Mouse (Mus musculus) MEL (cell line): Measurements from ENCODE around the gene D430041D05Rik. TPM values are rescaled to one million over a fixed set of nuclear protein-coding genes. Genes with fewer than 3 reads are reported as not detected.

Experiments
- DNase-seq: peaks from one replicate; pipeline ENCODE4 v3.0.0; 2011; ENCODE audit warnings: low read depth, low spot score
- H3K27ac ChIP-seq: 2 replicates; pipeline ENCODE4 v1.5.1; 2012; ENCODE audit warnings: low read depth, mild to moderate bottlenecking, control low read depth, low read length, moderate library complexity; ENCODE audit not compliant: control insufficient read depth
- H3K27me3 ChIP-seq, 2 experiments: fragments of 150-350 bp in 1 of 2; sonication (generic) in 1 of 2; 2 replicates each; pipeline ENCODE4 v1.6.1; 2012; ENCODE audit warnings: low read length in 2 of 2, mild to moderate bottlenecking in 2 of 2, improper control_type of control experiment in 1 of 2, moderate library complexity in 1 of 2; ENCODE audit not compliant: insufficient read depth in 2 of 2, control insufficient read depth in 1 of 2
- H3K36me3 ChIP-seq, 2 experiments: 2 replicates each; pipeline ENCODE4 v1.6.1; 2012 to 2014; ENCODE audit warnings: low read length in 2 of 2, improper control_type of control experiment in 1 of 2, inconsistent platforms in 1 of 2, mild to moderate bottlenecking in 1 of 2; ENCODE audit not compliant: insufficient read depth in 2 of 2, control insufficient read depth in 1 of 2
- H3K4me1 ChIP-seq, 2 experiments: fragments of 150-350 bp in 1 of 2; sonication (generic) in 1 of 2; 2 replicates each; pipeline ENCODE4 v1.6.1; 2012; ENCODE audit warnings: low read length in 2 of 2, improper control_type of control experiment in 1 of 2, mild to moderate bottlenecking in 1 of 2; ENCODE audit not compliant: insufficient read depth in 2 of 2, control insufficient read depth in 1 of 2
- H3K4me3 ChIP-seq, 2 experiments: fragments of 150-350 bp in 1 of 2; sonication (generic) in 1 of 2; 2 replicates each; pipeline ENCODE4 v1.5.1; 2012; ENCODE audit warnings: low read depth in 2 of 2, low read length in 2 of 2, mild to moderate bottlenecking in 2 of 2, moderate library complexity in 2 of 2, control low read depth in 1 of 2, improper control_type of control experiment in 1 of 2; ENCODE audit not compliant: control insufficient read depth in 1 of 2, insufficient read depth in 1 of 2
- H3K79me2 ChIP-seq: 2 replicates; pipeline ENCODE4 v1.6.1; 2012; ENCODE audit warnings: mild to moderate bottlenecking, low read length, moderate library complexity; ENCODE audit not compliant: control insufficient read depth, poor library complexity, insufficient read depth
- H3K9ac ChIP-seq: 2 replicates; pipeline ENCODE4 v1.6.1; 2012; ENCODE audit warnings: low read depth, mild to moderate bottlenecking, control low read depth, low read length, moderate library complexity; ENCODE audit not compliant: control insufficient read depth, poor library complexity, severe bottlenecking
- H3K9me3 ChIP-seq: fragments of 150-350 bp; sonication (generic); replicated peaks from 2 replicates; pipeline ENCODE4 v1.6.1; 2012; ENCODE audit warnings: mild to moderate bottlenecking, low read length, improper control_type of control experiment, moderate library complexity; ENCODE audit not compliant: insufficient read depth
- BHLHE40 ChIP-seq: IDR thresholded peaks from 2 replicates; pipeline ENCODE4 v1.6.1; 2012; ENCODE audit warnings: low read depth, mild to moderate bottlenecking, inconsistent platforms, low read length, improper control_type of control experiment, borderline replicate concordance
- CHD2 ChIP-seq: IDR thresholded peaks from 2 replicates; pipeline ENCODE4 v1.6.1; 2011; ENCODE audit warnings: low read length, improper control_type of control experiment
- ELF1 ChIP-seq: IDR thresholded peaks from 2 replicates; pipeline ENCODE4 v1.6.1; 2014; ENCODE audit warnings: low read depth, mild to moderate bottlenecking, inconsistent platforms, low read length, improper control_type of control experiment, moderate library complexity
- EP300 ChIP-seq, 2 experiments: IDR thresholded peaks; 2 replicates each; pipeline ENCODE4 v1.6.1; 2011; ENCODE audit warnings: improper control_type of control experiment in 2 of 2, low read length in 2 of 2, low read depth in 1 of 2, mild to moderate bottlenecking in 1 of 2
- HCFC1 ChIP-seq: IDR thresholded peaks from 2 replicates; pipeline ENCODE4 v1.6.1; 2012; ENCODE audit warnings: low read depth, mild to moderate bottlenecking, inconsistent platforms, low read length, improper control_type of control experiment, moderate library complexity
- JUND ChIP-seq: IDR thresholded peaks from 2 replicates; pipeline ENCODE4 v1.6.1; 2011; ENCODE audit warnings: low read depth, mild to moderate bottlenecking, improper control_type of control experiment, low read length
- KAT2A ChIP-seq: conservative IDR thresholded peaks from 2 replicates; pipeline ENCODE4 v1.6.1; 2012; ENCODE audit warnings: low read depth, low read length, improper control_type of control experiment, inconsistent platforms
- MAX ChIP-seq: IDR thresholded peaks from 2 replicates; pipeline ENCODE4 v1.6.1; 2011; ENCODE audit warnings: low read length, improper control_type of control experiment
- MAZ ChIP-seq: IDR thresholded peaks from 2 replicates; pipeline ENCODE4 v1.6.1; 2012; ENCODE audit warnings: low read depth, mild to moderate bottlenecking, inconsistent platforms, low read length, improper control_type of control experiment
- MXI1 ChIP-seq: IDR thresholded peaks from 2 replicates; pipeline ENCODE4 v1.6.1; 2011; ENCODE audit warnings: mild to moderate bottlenecking, low read depth, low read length, improper control_type of control experiment
- MYB ChIP-seq: IDR thresholded peaks from 2 replicates; pipeline ENCODE4 v1.6.1; 2011; ENCODE audit warnings: mild to moderate bottlenecking, low read depth, low read length, improper control_type of control experiment
- MYC ChIP-seq: IDR thresholded peaks from 2 replicates; pipeline ENCODE4 v1.6.1; 2011; ENCODE audit warnings: low read depth, mild to moderate bottlenecking, low read length, improper control_type of control experiment, moderate library complexity
- NELFE ChIP-seq: IDR thresholded peaks from 2 replicates; pipeline ENCODE4 v1.6.1; 2011; ENCODE audit warnings: low read depth, low read length, improper control_type of control experiment
- RAD21 ChIP-seq: IDR thresholded peaks from 2 replicates; pipeline ENCODE4 v1.6.1; 2011; ENCODE audit warnings: mild to moderate bottlenecking, low read depth, low read length, improper control_type of control experiment
- SIN3A ChIP-seq: IDR thresholded peaks from 2 replicates; pipeline ENCODE4 v1.6.1; 2012; ENCODE audit warnings: low read length, improper control_type of control experiment, inconsistent platforms
- SMC3 ChIP-seq: IDR thresholded peaks from 2 replicates; pipeline ENCODE4 v1.6.1; 2011; ENCODE audit warnings: low read depth, low read length, improper control_type of control experiment
- TAL1 ChIP-seq: IDR thresholded peaks from 2 replicates; pipeline ENCODE4 v1.6.1; 2012; ENCODE audit warnings: mild to moderate bottlenecking, inconsistent platforms, low read length, moderate library complexity, mixed read lengths
- TBP ChIP-seq: IDR thresholded peaks from 2 replicates; pipeline ENCODE4 v1.8.0; 2011; ENCODE audit warnings: low read depth, low read length, improper control_type of control experiment
- TCF12 ChIP-seq: IDR thresholded peaks from 2 replicates; pipeline ENCODE4 v1.6.1; 2014; ENCODE audit warnings: low read depth, mild to moderate bottlenecking, inconsistent platforms, low read length, improper control_type of control experiment, moderate library complexity
- UBTF ChIP-seq: IDR thresholded peaks from 2 replicates; pipeline ENCODE4 v1.6.1; 2012; ENCODE audit warnings: low read depth, mild to moderate bottlenecking, inconsistent platforms, low read length, improper control_type of control experiment, moderate library complexity, borderline replicate concordance; ENCODE audit not compliant: insufficient read depth
- USF1 ChIP-seq: IDR thresholded peaks from 2 replicates; pipeline ENCODE4 v1.6.1; 2014; ENCODE audit warnings: low read depth, mild to moderate bottlenecking, inconsistent platforms, low read length, improper control_type of control experiment, moderate library complexity
- ZMIZ1 ChIP-seq: IDR thresholded peaks from 2 replicates; pipeline ENCODE4 v1.6.1; 2012; ENCODE audit warnings: low read depth, mild to moderate bottlenecking, inconsistent platforms, low read length, improper control_type of control experiment, moderate library complexity
- ZNF384 ChIP-seq: IDR thresholded peaks from 2 replicates; pipeline ENCODE4 v1.6.1; 2012; ENCODE audit warnings: low read depth, mild to moderate bottlenecking, inconsistent platforms, low read length, improper control_type of control experiment
- polyA plus RNA-seq, 2 experiments: library from polyadenylated mRNA; stranded (reverse) in 1 of 2; unstranded in 1 of 2; fragments of >175 nt in 1 of 2; fragments of >200 nt in 1 of 2; gene quantifications; 2 replicates each; pipeline versions ENCODE4 v1.2.1 to v1.2.4; 2012; ENCODE audit warnings: low replicate concordance in 2 of 2, low read depth in 1 of 2; ENCODE audit not compliant: insufficient read length in 2 of 2, insufficient read depth in 1 of 2, missing spikeins in 1 of 2
- total RNA-seq: library from RNA; depleted of rRNA; stranded (reverse); fragments of 300-350 nt; gene quantifications from 2 replicates; pipeline ENCODE4 v1.2.3, GENCODE M21; 2012

D430041D05Rik gene
- total and polyA plus RNA-seq, 3 experiments, result 0.46 to 1.1 TPM; not detected in 1

- Histone ChIP-seq H3K27ac (no peak overlapping the region), H3K27me3 (peaks cover 0 to 3% of the 10 kb centered on the region in 2 experiments; a peak in 2 of 4 replicates), H3K9me3 (no peaks in the 10 kb centered on the region), H3K79me2 (no peaks in the 10 kb centered on the region), H3K36me3 (no peaks in the 10 kb centered on the region), H3K9ac (no peak overlapping the region), H3K4me1 (no peaks in the 10 kb centered on the region), H3K4me3 (no peak overlapping the region)
- DNase-seq, result no peak
- TF ChIP-seq MYC (no peak), CHD2 (no peak), UBTF (no peak), NELFE (no peak), TCF12 (no peak), ZMIZ1 (no peak), ZNF384 (no peak), EP300 (IDR thresholded peaks at IDR 0.05; ENCODE audit: low read depth in 1 of 2, low read length in 2 of 2) (no peak), TAL1 (no peak), MAX (no peak), ELF1 (no peak), KAT2A (no peak), USF1 (no peak), HCFC1 (no peak), BHLHE40 (no peak), TBP (no peak), MXI1 (no peak), MAZ (no peak), SIN3A (no peak)
Measured at GRCm38 (mm10) chr2:104327116-104327794, 83.6 kb downstream of the D430041D05Rik start.

GRCm38 (mm10) chr2:104323773-104324172 is 87.0 kb downstream of the D430041D05Rik start:
- H3K27ac ChIP-seq, result no peak overlapping the region
- peaks cover 0 to 3% of the 10 kb centered on the region in 2 experiments; a peak in 2 of 4 replicates for H3K27me3 ChIP-seq
- H3K9ac ChIP-seq, result no peak overlapping the region
- no peak for TF ChIP-seq MYC
- TF ChIP-seq JUND, result no peak
- no peak for TF ChIP-seq MYB
- TF ChIP-seq MXI1, result no peak
- no peak for TF ChIP-seq USF1
- TF ChIP-seq MAX, result no peak
- TF ChIP-seq HCFC1, result no peak
- no peak for TF ChIP-seq RAD21
- TF ChIP-seq TCF12, result no peak
- TF ChIP-seq SMC3, result no peak
- DNase-seq, result no peak
- no peaks in the 10 kb centered on the region for H3K36me3 ChIP-seq
- no peak overlapping the region for H3K4me3 ChIP-seq
- H3K4me1 ChIP-seq, result no peaks in the 10 kb centered on the region
- H3K79me2 ChIP-seq, result no peaks in the 10 kb centered on the region
- no peaks in the 10 kb centered on the region for H3K9me3 ChIP-seq
